Mouse (Mus musculus) stomach, adult 2 months (tissue): ENCODE results near the gene Fetub. TPM values are rescaled to one million over a fixed set of nuclear protein-coding genes. Genes with fewer than 3 reads are reported as not detected.

ENCODE experiments used
- polyA plus RNA-seq: library from polyadenylated mRNA; depleted of rRNA; stranded (reverse); fragments of >200 nt; gene quantifications from 2 replicates; pipeline ENCODE4 v1.2.3, GENCODE M21; 2012; rRNA removed

Gene Fetub
- polyA plus RNA-seq, result 13.9 and 27.8 TPM in 2 replicates

GRCm38 (mm10) chr16:22918034-22918433 is at the start of gene Fetub:
TSS of gene Fetub (plus strand) at chr16:22918334.

GRCm38 (mm10) chr16:22890683-22891510 is 27.2 kb upstream of the Fetub start, which contains the start of gene Ahsg:
TSS of gene Ahsg (plus strand) at chr16:22891277.

GRCm38 (mm10) chr16:22950840-22951395 is 32.8 kb downstream of the Fetub start, which contains the start of gene Hrg:
TSS of gene Hrg (plus strand) at chr16:22951072.

Other genes with a start within 250 kb of the Fetub start
- gene Crygs, start 106.8 kb upstream of the Fetub start, polyA plus RNA-seq, result not detected in 2 replicates
- 2.0 and 3.2 TPM in 2 replicates for gene Tbccd1, start 60.7 kb upstream of the Fetub start, polyA plus RNA-seq
- gene Dnajb11, start 60.5 kb upstream of the Fetub start, polyA plus RNA-seq, result 7.0 and 12.0 TPM in 2 replicates
- 1.8 and 2.2 TPM in 2 replicates for gene Ahsg, start 27.1 kb upstream of the Fetub start, polyA plus RNA-seq
- not detected in 2 replicates for gene Hrg, start 32.7 kb downstream of the Fetub start, polyA plus RNA-seq
- 0.04 TPM in 1 of 2 replicates, not detected in the other for gene Kng2, start 111.1 kb downstream of the Fetub start, polyA plus RNA-seq
- not detected in 2 replicates for gene Kng1, start 139.5 kb downstream of the Fetub start, polyA plus RNA-seq
- gene Eif4a2, start 189.1 kb downstream of the Fetub start, polyA plus RNA-seq, result 7.3 and 11.4 TPM in 2 replicates
- not detected in 2 replicates for gene Rfc4, start 209.4 kb downstream of the Fetub start, polyA plus RNA-seq
- gene Adipoq, start 228.2 kb downstream of the Fetub start, polyA plus RNA-seq, result 5.9 and 6.5 TPM in 2 replicates